Mouse (Mus musculus) embryonic fibroblast, embryonic 13.5 days (primary cell): ENCODE measurements around the gene Dtd1.

ENCODE experiments used
- CTCF ChIP-seq: IDR thresholded peaks from 2 replicates; pipeline ENCODE4 v1.5.1; 2011; ENCODE audit warnings: mild to moderate bottlenecking, control low read depth, low read length, moderate library complexity, borderline replicate concordance; ENCODE audit not compliant: insufficient read depth
- POLR2A ChIP-seq: IDR thresholded peaks from 2 replicates; pipeline ENCODE4 v1.6.1; 2011; ENCODE audit warnings: low read depth, mild to moderate bottlenecking, control low read depth, low read length, moderate library complexity

DNA sequence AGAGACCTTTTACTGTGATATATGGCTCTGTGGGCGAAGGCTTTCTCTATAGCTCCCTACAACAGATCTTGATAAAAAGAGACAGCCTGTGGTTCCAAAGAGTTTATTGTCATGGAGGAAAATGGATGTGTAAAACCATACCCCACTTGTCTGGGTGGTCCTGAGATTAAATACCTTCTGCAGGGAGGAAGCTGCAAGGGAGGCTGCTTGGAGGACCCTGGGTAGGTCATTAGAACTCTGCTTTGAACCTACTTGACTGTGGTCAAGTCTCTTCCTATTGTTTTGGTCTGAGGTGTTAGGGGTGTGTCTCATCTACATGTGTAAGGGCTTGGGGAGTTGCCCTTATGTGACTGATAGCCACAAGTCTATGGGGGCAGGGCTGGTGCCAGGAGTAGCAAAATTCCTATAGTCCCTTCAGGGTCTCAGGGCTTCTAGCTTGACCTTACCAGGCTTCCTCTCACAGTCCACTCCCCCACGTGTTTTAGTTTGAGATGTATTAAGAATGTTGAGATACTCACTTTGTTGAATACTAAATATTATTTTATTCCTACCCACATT lies 115.6 kb downstream of the Dtd1 start:
- TF ChIP-seq CTCF: no peak
- no peak for TF ChIP-seq POLR2A
